Mouse (Mus musculus): Measurements from ENCODE around the gene Mrps2.

DNA sequence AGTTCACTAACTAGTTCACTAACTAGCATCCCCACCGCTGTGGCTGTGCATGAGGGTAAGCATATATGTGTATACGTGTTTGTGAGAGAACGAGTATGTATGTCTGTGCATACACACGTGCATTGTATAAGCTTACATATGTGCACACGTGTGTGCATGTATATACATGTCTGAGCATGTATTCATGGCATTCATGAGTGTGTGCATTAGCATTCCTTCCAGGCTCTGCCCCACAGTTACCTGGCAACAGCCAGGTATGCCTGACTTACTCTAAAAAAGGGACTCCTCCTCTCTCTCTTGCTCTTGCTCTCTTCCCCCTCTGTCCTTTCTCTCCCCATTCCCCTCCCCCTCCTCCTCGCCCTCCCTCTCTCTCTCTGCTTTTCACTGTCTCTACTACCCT, 40.6 kb upstream of the Mrps2 start:
- TF ChIP-seq HCFC1 (IDR thresholded peaks at IDR 0.05; ENCODE audit: borderline replicate concordance, insufficient read depth, low read length) (no peak), CHD2 (IDR thresholded peaks at IDR 0.05; ENCODE audit: low read depth, low read length) (no peak), ZNF384 (IDR thresholded peaks at IDR 0.05; ENCODE audit: low read depth, low read length) (no peak), MAFK (IDR thresholded peaks at IDR 0.05; ENCODE audit: insufficient read depth, low read depth, low read length) (no peak)

Data from ES-E14 (cell line).